Mouse (Mus musculus): Measurements from ENCODE around the gene Sh3kbp1.

- no peak for TF ChIP-seq CTCF (IDR thresholded peaks at IDR 0.05; ENCODE audit: low read depth, low read length)
- TF ChIP-seq POLR2A (IDR thresholded peaks at IDR 0.05; ENCODE audit: borderline replicate concordance, low read depth, low read length) = no peak
These were observed 204.1 kb downstream of the Sh3kbp1 start for GRCm38 (mm10) chrX:159831176-159831575.
